Mouse (Mus musculus) cerebral cortex, adult 2 months (tissue): ENCODE measurements around the gene Usp16.

Experiments used
- WGBS: fragments of 180-500 bp; shearing (Covaris S2); methylation state at CpG from one replicate; pipeline ENCODE4 v1.1.7; 2018; 5-methylcytosine and 5-hydroxymethylcytosine counted together

Usp16 gene

GRCm38 (mm10) chr16:87454419-87455179 is at the start of gene Usp16:
Gene Usp16, plus strand, starts transcription at chr16:87454703.
- WGBS: 6% methylated on average over 45 of the region's 45 CpGs

- WGBS: 87% methylated on average over 3 of the region's 3 CpGs
Observed at GRCm38 (mm10) chr16:87405001-87405400, 49.5 kb upstream of the Usp16 start.

GRCm38 (mm10) chr16:87420662-87421061 is 33.8 kb upstream of the Usp16 start:
- 72% methylated on average over 8 of the region's 8 CpGs for WGBS

GRCm38 (mm10) chr16:87427516-87427915 is 27.0 kb upstream of the Usp16 start:
- 89% methylated on average over 8 of the region's 8 CpGs for WGBS

- under 1% methylated on average over 56 of the region's 56 CpGs for WGBS
Observed at GRCm38 (mm10) chr16:87432033-87432814, 22.3 kb upstream of the Usp16 start, which contains the start of gene Ltn1. Gene Ltn1, minus strand, starts transcription at chr16:87432612.

GRCm38 (mm10) chr16:87434266-87434665 is 20.2 kb upstream of the Usp16 start:
- 89% methylated on average over 7 of the region's 7 CpGs for WGBS

- 82% methylated on average over 6 of the region's 6 CpGs for WGBS
Observed at GRCm38 (mm10) chr16:87434946-87435345, 19.6 kb upstream of the Usp16 start.

GRCm38 (mm10) chr16:87435411-87436205 is 18.9 kb upstream of the Usp16 start:
- WGBS: 90% methylated on average over 13 of the region's 13 CpGs

- WGBS: 92% methylated on average over 21 of the region's 21 CpGs
Observed at GRCm38 (mm10) chr16:87437096-87437495, 17.4 kb upstream of the Usp16 start.

- WGBS: 92% methylated on average over 8 of the region's 8 CpGs
Observed at GRCm38 (mm10) chr16:87438697-87439096, 15.8 kb upstream of the Usp16 start.

GRCm38 (mm10) chr16:87440184-87440686 is 14.3 kb upstream of the Usp16 start, which contains the start of gene Rwdd2b:
Gene Rwdd2b, minus strand, starts transcription at chr16:87440573.
- WGBS: 0% methylated on average over 38 of the region's 38 CpGs

- 20% methylated on average over 9 of the region's 9 CpGs for WGBS
Observed at GRCm38 (mm10) chr16:87441089-87441488, 13.4 kb upstream of the Usp16 start.

GRCm38 (mm10) chr16:87442291-87442690 is 12.2 kb upstream of the Usp16 start:
- 28% methylated on average over 5 of the region's 5 CpGs for WGBS

GRCm38 (mm10) chr16:87444071-87444470 is 10.4 kb upstream of the Usp16 start:
- WGBS: 39% methylated on average over 1 of the region's 1 CpGs

GRCm38 (mm10) chr16:87445528-87445927 is 9.0 kb upstream of the Usp16 start:
- 95% methylated on average over 3 of the region's 3 CpGs for WGBS

- WGBS: 87% methylated on average over 2 of the region's 2 CpGs
Observed at GRCm38 (mm10) chr16:87453226-87453625, 1.3 kb upstream of the Usp16 start.

GRCm38 (mm10) chr16:87455180-87455611 is 693 bp downstream of the Usp16 start:
- under 1% methylated on average over 38 of the region's 38 CpGs for WGBS

GRCm38 (mm10) chr16:87458752-87459151 is 4.2 kb downstream of the Usp16 start:
- 94% methylated on average over 3 of the region's 3 CpGs for WGBS

GRCm38 (mm10) chr16:87470579-87470978 is 16.1 kb downstream of the Usp16 start:
- WGBS: 66% methylated on average over 4 of the region's 4 CpGs

GRCm38 (mm10) chr16:87484367-87484766 is 29.9 kb downstream of the Usp16 start:
- WGBS: 86% methylated on average over 5 of the region's 5 CpGs

- 91% methylated on average over 5 of the region's 5 CpGs for WGBS
Observed at GRCm38 (mm10) chr16:87486739-87487138, 32.2 kb downstream of the Usp16 start.

- WGBS: 87% methylated on average over 2 of the region's 2 CpGs
Observed at GRCm38 (mm10) chr16:87488605-87489004, 34.1 kb downstream of the Usp16 start.
